Mouse (Mus musculus) kidney, adult 18-20 months (tissue): ENCODE data around the gene Arhgef6.

ENCODE experiments used
- DNase-seq: peaks from one replicate; pipeline ENCODE4 v3.0.0; 2021

Arhgef6 gene

DNA sequence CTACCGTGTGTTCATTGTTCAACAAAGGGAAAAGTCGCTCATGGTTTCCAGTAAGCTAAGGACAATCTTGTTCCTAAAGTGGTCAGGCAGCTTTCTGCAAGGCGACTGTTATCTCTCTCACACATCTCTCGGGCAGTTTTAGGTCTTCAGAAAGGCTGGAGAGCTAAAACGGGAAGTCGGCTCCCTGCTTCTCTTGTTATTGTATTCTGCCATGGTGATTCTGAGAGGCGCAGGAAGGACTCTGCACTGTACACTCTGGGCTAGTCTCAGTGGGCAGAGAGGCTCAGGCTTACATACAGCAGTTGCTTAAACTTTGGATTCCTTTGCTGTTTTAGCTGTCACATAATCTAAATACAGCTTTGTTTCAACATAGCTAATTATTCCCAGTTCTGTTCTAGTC lies 39.6 kb downstream of the Arhgef6 start:
- no peak for DNase-seq

DNA sequence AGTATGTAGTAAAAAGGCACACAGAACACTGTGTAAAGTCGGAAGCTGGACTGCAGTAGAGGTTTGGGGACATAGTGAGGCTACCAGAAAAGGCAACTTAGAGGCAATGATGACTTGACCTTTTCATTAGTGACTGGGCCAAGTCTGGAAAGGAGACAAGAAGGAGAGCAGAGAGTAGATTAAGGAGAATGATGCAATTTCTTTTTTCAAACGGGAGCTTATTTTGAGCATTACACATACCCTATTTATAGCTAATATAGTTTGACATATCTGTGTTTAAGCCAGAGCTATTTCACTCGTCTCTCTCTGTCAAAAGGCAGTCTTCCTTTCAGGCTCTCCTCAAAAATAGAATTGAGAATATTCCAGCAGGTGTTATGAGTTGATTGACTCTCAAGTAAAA lies 50.1 kb downstream of the Arhgef6 start:
- no peak for DNase-seq

DNA sequence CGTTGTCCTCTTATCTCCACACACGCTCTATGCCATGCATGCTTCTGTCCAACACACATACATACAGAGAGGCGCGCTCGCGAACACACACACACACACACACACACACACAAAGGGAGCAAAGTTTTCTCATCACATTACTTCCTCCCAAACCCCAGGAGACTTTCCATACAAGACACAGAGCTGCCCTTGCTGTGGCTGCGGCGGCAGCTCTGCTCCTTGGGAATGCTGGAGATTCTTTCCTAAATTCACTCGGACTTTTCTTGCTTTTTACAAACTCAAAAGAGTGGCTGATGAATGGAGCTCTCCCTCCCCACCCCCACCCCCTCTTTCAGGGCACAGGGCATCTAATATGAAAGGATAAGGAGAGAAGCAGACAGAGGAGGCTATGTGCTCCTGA lies 52.2 kb downstream of the Arhgef6 start:
- no peak for DNase-seq

DNA sequence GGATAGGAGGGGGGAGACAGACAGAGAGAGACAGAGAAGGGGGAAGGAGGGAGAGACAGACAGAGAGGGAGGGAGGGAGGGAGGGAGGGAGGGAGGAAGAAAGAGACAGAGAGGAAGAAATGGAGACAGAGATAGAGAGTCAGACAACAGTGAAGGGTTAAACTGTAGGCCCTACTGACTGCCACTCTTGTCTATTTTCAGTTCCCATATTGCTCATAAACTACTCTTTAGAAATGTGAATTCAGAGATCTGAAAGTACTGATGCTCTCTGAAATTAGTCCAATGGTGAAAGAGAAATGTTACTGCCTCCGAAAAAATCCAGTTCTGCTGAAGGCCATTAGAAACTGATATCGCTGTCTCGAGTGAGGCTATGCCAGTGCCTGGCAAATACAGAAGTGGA lies 56.3 kb downstream of the Arhgef6 start:
- no peak for DNase-seq

DNA sequence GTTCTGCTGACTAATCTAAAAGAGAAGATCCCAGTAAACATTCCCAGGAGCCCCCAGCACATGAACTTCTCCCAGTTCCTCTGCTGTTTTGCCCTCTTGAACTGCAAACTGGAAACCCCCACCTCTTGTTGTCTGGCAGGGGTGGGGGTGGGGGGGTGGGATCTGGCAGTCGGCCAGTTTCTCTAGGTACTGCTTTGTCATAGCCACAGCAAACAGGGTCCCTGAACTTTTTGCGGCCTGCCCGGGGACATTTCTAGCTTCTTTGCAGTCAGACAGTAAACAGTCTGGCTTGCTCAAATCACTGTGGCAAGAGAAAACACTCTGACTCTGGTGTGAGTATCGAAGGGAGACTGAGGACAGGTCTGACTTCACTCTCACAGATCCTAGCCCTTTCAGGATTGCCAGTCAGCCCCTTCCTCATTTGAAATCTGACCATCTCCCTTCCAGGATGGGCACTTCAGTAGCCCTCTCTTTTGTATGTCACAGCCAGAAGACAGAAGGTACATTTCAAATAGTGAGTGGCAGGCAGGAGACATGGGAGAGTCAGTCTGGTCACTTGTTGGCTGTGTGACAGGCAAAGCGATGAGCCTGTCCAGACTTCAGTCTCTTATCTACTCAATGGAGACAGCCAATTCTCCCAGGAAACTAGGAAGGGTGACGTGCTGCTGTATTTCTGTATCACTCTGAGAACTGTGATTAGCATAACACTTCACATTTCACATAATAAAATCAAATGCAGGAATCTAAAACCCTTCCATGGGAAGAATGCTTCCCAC lies 60.8 kb downstream of the Arhgef6 start:
- no peak for DNase-seq

DNA sequence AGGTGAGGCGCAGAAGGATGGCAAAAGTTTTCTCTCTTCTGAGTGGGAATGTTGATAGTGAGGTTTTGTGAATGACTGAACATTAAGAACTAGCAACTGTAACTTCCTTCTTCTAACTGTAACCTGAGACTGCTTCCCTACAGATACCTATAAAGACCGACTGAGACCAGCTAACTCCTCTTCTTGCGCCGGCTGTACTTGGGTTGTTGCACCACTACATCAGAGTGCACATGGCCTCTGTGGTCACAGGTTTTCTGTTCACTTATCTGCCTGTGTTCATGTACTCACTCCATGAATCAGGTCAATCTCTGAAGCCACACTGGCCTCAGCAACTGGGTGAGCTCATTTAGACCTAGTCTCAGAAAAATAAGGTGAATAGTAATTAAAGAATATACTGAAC lies 75.0 kb downstream of the Arhgef6 start:
- DNase-seq = no peak

DNA sequence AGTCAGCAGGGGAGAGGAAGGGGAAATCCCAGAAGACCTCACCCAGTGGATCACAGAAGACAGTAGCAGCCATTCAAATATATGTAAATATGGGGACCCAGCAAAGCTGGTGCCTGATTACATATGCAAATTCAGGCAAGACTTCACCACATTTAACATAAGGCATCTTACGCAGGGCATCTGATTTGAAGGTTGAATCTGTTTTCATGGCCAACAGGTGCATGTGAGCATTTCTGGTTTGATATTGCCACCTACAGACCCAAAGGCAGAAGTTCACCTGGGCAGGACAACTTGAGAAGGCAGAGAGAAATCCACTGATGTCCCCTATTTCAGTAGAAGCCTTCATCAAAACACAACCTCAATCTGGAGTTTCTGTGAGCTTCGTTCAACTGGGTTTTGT lies 77.8 kb downstream of the Arhgef6 start:
- DNase-seq = peak; percentile 7

DNA sequence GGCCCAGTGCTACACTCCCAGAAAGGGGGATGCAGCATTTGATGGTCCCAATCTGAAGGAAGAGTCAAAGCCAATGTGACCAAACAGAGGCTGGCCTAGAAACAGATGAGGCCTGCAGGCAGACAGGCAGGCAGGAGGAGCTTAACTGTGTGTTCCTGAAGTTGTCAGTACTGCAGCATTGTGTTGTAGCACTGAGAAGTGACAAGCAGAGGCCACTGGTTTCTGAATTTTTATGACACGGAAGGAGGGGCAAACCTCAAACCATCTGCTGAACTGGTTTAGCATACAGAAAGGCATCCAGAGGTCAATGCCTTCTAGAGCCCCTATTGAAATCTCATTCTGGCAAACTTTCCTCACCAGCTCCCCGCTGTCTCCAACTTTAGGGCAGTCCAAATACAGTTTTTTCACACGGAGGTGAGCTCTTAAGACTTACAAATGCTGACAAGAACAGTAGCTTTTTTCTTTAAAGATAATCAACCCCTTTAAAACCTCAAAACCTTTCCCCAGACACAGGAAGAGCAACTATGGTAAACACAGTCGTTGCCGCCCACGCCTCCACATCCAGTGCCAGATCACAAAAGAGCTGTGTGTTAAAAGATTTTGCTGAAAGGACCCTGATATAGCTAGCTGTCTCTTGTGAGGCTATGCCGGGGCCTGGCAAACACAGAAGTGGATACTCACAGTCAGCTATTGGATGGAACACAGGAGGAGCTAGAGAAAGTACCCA lies 85.0 kb downstream of the Arhgef6 start:
- DNase-seq = no peak

DNA sequence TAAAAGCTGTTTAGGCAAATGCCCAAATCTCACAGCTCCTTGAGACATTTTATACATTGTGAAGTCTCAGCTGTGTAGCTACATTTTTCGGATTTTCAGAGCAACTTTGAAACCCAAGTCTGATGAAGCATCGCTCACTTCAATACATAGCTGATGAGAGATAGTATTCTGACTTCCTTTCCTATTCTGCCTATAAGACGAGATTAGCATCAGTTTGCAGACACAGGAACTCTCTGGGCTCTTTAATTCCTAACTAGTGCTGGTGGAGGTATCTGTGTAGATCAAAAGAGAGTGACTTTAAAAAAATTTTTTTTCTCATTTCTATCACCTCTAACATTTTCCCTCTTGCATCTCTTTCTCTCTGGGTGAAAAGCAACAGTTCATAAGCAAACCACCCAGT lies 100.0 kb downstream of the Arhgef6 start:
- no peak for DNase-seq

DNA sequence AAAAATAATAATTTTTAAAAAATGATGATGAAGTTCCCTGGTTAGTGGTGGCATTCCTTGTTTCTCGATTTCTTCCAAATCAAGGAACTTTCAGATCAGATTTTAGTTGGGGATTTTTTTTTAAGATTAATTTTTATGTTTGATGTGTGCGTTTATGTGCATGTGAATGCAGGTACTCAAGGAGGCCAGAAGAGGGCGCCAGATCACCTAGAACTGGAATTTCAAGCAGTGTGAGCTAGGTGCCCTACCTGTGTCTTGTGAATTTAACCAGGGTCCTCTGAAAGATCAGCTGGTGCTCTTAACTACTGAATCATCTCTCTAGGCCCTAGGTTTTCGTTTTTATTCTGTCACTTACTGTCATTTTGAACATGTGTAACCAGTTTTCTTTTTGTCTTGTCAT lies 102.5 kb downstream of the Arhgef6 start:
- no peak for DNase-seq

DNA sequence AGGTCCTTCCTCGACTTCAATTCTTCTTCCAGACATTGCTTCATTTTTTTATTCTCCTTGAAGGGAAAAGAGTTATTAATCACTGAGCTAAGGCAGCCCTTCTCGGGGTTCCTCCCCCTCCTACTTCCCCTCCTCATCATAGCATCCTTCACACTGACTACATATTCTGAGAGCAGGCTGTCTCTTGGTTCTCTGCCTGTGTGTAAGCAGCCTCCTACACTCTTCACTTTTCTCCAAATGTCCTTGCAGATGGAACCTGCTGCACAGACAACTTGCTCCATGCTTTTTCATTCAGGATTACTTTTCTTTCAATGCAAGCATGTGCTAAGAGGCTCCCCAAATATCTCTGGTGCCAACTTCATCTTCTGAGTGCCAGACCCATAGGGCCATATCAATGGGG lies 104.9 kb downstream of the Arhgef6 start:
- DNase-seq = no peak

DNA sequence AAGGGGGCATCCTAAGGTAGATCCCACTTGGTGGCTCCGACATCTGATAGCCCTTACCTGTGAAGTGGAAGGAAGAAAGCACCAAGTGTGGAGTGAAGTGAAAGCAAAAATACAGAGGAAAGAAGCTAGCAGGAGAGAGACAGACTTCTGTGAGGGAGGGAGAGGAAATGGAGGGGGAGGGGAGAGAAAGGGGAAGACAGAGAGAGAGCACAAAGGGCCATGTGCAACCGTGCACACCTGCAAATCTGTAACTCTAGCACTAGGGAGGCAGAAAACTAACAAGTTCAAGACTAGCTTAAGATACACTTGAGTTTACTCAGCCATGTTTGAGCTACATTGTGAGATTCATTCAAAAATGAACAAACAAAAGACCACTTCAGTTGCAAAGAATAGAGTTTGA lies 110.4 kb downstream of the Arhgef6 start:
- no peak for DNase-seq

DNA sequence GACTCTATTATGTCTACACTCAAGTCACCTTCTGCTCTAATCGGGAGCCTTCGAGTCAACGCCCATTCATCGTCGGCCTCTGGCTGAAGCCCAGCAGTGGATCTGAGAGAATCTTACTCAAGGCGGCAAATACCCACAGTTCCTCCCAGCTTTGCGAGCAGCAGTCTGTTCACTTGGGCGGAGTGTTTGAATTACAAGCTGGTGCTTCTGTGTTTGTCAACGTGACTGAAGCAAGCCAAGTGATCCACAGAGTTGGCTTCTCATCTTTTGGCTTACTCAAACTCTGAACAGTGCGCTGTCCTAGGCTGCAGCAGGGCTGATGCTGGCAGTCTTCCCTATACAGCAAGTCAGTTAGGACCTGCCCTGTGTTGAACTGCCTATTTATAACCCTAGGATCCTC lies 115.2 kb downstream of the Arhgef6 start:
- no peak for DNase-seq

DNA sequence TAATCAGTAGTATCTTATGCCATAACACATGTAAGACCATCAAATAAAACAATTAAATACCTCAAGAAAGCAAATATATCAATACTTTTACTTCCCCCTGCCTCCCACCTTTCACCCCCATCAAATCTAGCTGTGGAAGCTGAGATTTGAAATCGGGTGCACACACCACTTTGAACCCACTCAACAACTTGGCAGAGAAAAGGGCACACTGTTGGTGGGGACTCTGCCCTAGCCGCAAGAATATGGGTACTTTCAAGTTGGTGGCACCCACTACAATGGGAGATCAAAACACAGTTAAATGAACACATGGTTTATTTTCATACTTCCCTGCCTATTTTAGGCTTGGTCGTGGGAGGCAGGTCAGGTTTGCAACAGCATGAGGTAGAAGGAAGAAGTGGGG lies 116.6 kb downstream of the Arhgef6 start:
- no peak for DNase-seq

DNA sequence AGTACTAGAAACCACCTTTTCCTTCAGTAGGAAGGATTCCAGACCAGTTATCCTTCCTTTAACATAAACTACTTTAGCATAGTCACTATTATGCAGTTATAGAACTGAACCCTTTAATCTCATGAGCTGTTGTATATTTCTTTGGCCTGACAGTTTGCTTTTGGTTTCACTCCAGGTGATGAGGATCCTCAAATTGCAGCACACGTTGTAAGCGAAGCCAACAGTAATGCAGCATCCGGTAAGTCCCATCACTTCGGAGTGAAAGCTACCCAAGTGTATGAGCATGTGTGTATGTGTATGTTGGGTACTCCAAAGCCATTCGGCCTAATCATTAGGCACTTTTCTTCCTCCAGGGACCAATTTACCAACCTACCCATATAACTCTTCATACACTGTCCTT lies 119.0 kb downstream of the Arhgef6 start:
- DNase-seq = no peak

DNA sequence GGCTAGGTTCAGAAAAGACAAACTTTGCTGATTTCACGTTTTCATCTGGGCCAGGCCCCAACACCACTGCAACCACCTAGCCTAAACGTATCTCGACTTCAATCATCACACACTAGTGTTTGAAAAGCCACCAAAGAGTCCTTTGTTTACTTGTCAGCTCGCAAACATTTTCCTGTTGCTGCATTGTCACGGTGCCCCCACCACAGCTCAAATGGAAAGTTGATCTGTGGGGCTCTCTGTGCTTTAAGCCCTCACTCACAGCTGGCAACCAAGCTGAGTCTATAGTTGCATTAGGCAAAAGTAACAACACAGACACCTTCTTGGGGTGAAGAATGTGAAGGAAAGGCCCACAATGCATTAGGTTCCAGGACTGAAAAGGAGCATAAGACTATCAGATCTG lies 122.3 kb downstream of the Arhgef6 start:
- no peak for DNase-seq

DNA sequence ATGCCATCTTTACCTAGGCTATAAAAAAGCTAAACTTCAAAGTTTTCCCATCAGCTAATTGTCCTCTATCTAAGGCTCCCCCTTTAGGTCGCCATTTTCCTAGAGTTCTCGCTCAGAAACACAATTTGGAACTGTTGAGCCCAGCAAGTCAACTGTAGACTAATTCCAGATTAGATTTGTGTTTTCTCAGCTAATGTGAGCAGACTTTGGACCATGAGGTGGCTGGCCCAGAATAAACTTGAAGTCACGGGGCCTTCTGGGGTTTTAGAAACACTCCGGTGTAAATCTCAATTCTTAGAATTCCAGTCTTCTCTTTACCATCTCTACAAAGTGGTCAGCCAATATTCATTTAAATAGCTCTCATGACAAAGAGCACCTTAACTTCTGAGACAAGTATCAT lies 123.0 kb downstream of the Arhgef6 start:
- DNase-seq = no peak

DNA sequence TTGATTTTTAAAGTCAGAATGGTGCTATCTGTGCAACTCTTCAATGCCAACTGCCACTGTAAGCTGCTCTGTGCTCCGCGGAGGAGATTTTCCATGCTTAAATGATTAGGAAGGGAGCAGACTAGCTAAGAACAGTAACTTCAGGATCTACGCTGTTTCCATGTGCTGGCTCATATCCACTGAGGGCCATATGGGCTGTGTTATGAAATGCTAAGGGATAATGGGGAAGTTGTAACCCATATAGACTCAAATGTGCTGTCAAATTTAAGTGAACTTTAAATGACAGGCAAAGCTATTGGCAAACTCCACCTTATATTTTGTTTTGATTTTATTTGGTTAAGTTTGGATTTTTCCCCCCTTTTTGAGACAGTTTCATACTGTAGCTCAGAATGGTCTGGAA lies 125.7 kb downstream of the Arhgef6 start:
- no peak for DNase-seq

DNA sequence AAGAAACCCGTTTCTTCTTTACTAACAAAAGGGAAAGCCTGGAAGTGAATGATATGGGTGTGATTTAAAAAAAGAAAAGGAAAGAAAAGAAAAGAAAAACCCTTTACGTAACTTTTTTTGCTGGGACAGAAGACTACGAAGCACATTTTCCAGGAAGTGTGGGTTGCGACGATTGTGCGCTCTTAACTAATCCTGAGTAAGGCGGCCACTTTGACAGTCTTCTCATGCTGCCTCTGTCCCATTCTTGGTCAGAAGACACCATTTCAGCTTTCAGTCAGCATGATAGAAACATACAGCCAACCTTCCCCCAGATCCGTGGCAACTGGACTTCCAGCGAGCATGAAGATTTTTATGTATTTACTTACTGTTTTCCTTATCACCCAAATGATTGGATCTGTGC lies 126.7 kb downstream of the Arhgef6 start, which contains the start of gene Cd40lg:
Gene Cd40lg, plus strand, starts transcription at position 268 of the 400 bp plus-strand sequence.
- no peak for DNase-seq

DNA sequence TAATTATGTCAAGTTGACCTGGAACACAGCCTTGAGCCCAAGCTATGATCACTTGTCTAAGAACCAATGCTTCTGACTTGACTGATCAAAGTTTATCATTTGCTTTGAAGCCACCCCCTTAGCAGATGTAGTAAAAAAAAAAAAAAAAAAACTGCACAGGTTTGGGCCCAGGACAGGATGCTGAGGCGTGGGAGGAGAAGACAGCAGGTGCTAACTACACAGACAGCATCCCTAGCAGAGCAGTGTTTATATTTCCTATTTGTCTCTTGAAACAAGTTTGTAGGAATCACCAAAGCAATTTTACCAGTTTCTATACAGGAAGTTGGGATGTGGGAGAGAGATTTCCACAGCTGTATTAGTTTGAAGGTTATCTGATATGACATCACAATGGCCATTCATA lies 127.9 kb downstream of the Arhgef6 start:
- DNase-seq = no peak

DNA sequence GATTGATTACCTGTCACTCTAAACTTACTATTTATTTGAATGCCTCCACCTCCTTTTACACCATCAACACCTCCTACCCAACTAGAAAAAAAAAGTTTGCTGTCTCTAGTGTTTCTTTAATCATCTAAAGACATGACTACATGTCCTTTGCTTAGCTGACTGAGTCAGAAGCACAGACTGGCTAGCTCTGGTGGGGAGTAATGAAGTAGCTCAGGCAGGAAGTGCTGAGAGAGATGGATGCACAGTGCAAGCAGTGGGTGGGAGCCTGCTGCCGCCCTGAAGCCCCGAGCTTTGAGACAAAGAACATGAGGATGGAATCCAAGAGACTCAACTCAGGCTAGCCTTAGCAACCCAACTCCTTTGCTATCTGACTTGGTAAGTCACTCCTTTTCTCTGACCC lies 138.1 kb downstream of the Arhgef6 start:
- DNase-seq = no peak

DNA sequence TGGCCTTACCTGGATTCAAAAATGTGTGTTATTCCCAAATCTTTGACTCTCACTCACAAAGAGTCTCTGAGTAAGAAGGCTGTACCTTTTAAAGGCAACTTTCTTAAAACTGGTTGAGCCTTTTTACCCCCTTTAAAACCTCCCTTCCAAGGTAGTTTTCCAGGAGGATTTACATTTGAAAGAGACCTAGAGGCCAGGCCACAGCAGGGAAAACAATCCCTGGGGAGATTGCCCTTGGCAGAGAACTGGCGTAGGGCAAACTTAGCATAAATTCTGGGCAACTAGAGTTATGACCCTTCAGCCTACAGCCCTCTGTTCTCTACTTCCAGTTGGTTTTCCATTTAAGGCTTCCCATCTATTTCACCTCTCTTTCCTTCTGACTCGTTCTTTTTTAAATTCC lies 140.5 kb downstream of the Arhgef6 start:
- DNase-seq = no peak

DNA sequence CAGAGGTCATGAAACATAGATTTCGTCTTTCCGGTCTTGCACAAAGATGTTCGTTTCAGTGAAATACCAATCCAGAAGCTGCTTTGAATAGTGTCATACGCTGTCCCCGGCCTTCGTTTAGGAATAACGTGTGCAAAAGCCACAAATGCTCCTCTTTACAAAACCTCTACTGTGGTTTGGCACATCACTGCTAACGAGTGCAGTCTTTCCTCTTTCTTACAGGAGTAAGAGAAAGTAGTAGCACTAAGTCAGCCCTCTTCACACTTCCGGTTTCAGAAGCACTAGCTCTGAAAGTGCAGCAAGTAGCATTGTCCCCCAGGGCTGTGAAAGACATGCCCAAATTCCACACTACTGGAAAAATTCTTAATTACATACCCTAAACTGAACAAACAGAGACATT lies 142.2 kb downstream of the Arhgef6 start:
- DNase-seq = no peak

DNA sequence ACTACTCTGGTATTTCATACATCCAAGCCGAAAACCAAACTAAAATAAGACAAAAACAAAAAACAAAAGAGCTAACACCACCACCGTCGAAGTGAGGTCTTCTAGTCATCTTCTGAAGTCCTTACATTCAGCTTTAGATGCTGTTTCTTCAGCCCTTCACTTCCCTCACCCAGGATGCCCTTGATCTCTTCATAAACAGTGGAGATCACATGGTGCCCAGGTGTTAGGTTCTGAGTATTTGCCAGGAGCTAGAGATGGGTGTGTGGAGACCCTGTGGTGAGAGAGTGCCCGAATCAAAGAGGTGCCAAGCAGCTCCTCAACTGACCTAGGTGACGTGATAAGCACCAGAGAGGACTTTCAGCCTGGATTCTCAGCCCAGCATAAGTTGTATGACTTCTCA lies 149.2 kb downstream of the Arhgef6 start:
- DNase-seq = no peak

DNA sequence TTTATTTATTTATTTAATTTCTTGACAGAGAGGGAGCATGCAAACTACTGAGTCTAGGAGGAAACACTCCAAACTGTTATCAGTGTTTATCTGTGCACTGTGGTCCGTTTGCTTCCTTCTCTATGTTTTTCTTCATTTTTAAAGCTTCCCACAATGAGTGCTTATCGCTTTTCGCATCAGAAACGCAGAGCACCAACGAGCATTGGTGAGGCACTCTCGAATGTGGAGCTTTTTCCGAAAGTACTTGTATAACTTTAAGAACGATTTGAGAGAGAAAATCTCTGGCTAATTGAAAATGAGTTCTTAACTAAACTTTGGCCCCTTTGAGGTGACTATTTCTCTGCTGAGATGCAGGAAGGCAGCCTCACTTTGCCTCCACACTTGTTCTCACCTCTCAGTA lies 151.2 kb downstream of the Arhgef6 start:
- no peak for DNase-seq
